Mouse (Mus musculus): Measurements from ENCODE around the gene B3gnt4.
"Not testable (repeated sequence)": the region's sequence is repeated elsewhere in the genome, so short reads cannot be mapped to it uniquely, and the experiment has no call there.

B3gnt4 gene

GRCm38 (mm10) chr5:123510160-123510559 lies at the start of gene B3gnt4:
Gene B3gnt4 (plus strand): TSS chr5:123510460.
- no peak for DNase-seq (ENCODE audit: low spot score)

DNA sequence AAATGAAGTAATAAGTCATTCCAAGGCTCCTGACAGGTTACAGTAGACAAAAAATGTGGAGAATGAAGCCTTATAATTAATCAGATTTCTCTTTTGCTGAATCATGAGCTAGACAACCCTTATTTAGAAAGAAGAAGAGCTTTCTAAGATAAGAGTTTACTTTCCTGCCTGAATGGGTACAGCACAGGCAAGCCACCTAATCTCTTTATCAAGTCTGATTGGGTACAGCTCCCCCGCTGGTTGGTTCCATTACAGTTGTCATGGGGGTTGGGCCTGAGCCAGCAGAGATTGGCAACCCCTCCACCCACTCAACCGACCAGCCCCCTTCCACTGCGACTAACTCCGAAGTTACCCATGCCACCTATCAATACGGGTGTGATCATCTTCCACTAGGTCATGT lies 48.8 kb upstream of the B3gnt4 start:
- DNase-seq (ENCODE audit: low spot score) = no peak

DNA sequence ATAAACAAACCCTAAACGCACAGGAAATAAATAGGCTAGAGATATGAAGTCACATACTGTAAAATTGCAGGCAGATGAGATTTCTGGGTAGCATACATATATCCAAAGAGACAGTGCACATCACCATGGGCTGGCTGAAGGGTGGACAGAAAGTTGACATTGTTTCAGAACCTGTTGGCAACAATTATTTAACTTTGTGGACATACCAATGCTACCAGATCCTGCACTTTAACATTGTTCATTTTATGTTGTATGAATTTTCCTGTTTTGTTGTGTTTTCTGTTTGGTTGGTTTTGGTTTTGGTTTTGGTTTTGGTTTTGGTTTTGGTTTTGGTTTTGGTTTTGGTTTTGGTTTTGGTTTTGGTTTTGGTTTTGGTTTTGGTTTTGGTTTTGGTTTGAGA lies 45.6 kb upstream of the B3gnt4 start:
- no peak for DNase-seq (ENCODE audit: low spot score)

DNA sequence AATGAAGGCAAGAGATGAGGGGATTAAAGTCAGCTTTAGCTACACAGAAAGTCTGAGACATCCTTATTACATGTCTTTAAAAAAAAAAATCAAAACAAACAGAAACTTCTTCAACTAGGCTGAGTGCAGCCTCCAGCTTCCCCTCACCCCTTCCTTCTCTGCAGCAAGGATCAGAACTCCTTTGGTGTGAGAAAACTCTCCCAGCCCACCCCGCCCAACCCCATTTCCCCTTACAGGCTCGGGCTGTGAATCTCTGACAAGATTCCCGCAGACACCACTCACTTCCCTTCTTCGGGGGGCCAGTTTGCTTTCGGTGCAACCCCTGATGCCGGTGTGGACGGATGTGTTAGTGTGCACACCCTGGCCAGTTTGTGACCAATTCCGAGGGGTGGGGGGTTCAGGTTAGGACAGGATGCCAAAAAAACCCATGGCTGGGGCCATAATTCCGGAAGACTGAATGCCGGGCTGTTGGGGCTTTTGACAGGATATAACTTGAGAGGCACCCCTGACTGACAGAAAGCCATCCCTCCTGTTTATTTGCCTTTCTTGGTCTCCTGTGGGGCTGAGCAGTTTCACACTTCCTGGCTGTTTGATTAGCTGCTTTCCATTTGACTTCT lies 39.4 kb upstream of the B3gnt4 start:
- DNase-seq (ENCODE audit: low spot score) = no peak

DNA sequence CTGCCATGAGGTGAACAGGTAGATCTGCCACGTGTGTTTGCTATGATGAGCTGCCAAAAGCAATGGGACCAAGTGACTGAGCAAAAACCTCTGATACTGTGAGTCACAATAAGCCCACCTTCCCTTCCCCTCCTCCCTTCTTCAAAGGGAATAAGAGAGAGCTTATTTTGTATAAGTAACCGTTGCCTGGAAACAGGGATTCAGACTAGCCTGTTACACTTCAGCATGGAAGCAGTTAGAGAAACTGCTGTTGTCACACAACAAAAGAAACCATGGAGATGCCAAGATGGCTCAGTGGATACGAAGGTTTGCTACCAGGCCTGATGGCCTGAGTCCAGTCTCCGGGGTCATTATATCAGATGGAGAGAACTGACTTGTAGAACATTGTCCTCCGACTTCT lies 36.4 kb upstream of the B3gnt4 start:
- no peak for DNase-seq (ENCODE audit: low spot score)

- no peak for DNase-seq (ENCODE audit: low spot score)
Measured at GRCm38 (mm10) chr5:123487659-123488395, 22.4 kb upstream of the B3gnt4 start.

DNA sequence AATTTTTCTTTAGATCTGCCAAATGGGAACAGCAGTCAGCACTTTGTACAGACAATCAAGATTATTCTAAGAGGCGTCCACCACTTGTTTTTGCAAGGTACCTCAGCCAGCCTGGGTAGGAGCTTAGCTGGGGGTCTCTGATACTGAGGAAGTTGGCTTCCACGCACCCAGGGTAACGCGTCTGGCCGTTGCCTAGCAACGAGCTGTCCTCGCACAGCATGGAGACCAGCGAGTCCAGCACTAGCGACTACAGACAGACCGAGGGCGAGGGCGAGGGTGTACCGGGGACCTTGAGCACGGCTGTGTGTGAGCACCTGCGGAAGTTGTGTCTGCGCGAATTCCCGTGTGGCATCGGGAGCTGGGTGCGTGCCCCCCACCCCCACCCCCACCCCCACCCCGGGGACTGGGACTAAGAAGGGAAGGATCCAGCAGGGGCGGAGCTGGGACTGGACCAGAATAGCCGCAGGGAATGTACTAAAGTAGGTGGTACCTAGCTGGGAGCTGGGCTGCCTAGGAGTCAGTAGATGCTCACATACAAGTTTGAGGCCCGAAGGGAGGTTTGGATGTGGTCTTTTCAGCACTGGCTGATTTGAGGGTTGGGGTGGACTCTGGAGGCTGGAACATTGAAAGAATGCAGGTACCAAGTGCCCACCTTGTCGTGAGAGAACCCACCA lies 21.0 kb upstream of the B3gnt4 start, which contains the start of the genes Lrrc43 and Il31:
TSS of gene Lrrc43 (plus strand) at position 194 of the 674 bp plus-strand sequence.
TSS of gene Il31 (minus strand) at position 378 of the 674 bp plus-strand sequence.
- DNase-seq (ENCODE audit: low spot score) = no peak

DNA sequence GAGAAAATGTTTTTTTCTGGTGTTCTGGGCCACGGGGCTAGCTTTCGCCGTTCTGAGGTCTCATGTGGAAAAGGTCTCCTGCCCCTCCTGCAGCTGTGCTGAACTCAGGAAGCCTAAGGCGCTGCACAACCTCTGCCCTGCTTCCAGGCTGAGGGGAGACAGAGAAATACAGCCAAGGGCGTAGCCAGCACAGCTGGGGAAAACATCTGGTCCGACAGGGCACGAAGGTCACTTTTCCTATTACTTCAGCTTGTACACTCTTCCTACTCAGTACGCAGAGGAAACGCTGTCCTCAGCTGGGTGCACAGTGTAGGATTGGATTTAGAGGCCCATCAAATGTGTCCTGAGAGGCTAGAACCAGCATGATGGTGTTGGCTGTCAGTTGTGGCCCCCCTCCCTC lies 20.3 kb upstream of the B3gnt4 start:
- DNase-seq (ENCODE audit: low spot score) = no peak

DNA sequence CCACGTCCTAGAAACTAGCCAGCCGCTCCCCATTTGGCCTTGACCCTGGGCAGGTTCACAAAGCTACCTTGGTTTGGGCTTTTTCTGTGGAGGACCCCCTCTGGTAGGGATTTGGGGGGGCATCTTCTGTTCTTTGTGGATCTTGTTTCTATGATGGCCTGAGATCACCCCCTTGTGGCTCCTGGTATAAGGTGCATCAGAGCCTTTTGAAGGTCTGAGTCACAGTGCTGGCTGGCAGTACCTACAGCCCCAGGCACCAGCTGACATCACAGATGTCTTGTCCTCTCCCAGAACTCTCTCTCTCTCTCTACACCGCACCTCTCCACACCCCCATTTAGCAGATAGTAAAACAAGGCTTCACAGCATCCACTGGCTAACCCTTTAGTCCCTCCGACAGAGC lies 10.5 kb upstream of the B3gnt4 start:
- DNase-seq (ENCODE audit: low spot score) = no peak

- DNase-seq (ENCODE audit: low spot score) = no peak
Measured at GRCm38 (mm10) chr5:123501973-123502372, 8.3 kb upstream of the B3gnt4 start.

- DNase-seq (ENCODE audit: low spot score) = peak; percentile 66
Measured at GRCm38 (mm10) chr5:123507936-123508723, 2.1 kb upstream of the B3gnt4 start.

DNA sequence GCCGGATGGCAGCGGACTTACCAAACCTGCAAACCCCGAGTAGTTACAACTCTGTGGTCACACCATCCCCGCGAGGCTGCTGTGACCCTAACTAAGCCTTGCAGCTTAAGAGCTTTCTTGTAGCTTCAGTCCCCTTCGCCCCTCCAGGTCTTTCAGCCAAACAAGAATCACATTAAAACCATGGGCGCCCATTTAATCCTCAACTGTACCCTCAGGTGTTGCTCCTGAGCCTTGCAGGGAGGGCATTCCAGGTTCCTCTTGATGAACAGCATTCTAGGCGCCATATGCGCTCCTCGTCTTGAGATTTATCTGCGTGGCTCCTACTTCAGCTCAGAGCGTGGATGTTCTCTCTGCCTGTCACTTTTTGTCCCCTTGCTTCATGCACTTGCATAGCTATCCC lies 1.3 kb upstream of the B3gnt4 start:
- no peak for DNase-seq (ENCODE audit: low spot score)

DNA sequence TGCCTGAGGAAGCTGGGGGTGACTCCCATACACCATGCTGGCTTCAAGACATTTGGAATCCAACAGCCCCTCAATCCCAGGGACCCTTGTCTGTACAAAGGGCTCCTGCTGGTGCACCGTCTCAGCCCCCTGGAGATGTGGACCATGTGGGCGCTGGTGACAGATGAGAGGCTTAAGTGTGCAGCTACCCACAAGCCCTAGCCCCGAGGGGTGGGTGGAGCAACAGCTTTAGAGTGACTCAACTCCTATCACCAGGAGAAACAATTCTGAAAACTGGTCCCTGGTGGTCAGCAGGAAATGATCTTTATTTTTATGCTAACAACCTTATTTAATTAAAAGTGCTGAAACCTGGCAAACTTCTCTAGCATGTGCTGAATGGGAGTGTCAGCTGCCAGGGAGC lies 1.2 kb downstream of the B3gnt4 start:
- not testable (repeated sequence) for DNase-seq (ENCODE audit: low spot score)

GRCm38 (mm10) chr5:123512102-123512501 lies 1.8 kb downstream of the B3gnt4 start:
- DNase-seq (ENCODE audit: low spot score) = no peak

GRCm38 (mm10) chr5:123514871-123515270 lies 4.6 kb downstream of the B3gnt4 start:
- DNase-seq (ENCODE audit: low spot score) = no peak

- no peak for DNase-seq (ENCODE audit: low spot score)
Measured at GRCm38 (mm10) chr5:123520666-123521065, 10.4 kb downstream of the B3gnt4 start.

DNA sequence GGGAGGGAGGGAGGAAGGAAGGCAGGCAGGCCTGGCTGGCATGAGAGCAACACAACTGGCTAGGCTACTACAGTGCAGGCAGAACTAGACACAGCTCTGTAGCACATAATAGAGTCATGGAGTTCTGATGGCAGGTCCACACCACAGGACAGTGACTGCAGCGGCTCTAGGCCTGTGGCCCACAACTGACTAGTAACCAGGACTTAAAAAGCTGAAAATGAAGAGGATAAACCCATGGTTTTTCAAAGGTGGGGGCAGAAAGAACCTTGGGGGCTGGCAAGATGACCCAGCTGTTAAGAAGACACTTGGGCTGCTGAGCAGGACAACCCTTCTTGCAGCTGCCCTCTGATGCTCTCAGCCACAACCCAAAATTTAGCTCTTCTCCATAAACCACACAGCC lies 11.4 kb downstream of the B3gnt4 start:
- no peak for DNase-seq (ENCODE audit: low spot score)

GRCm38 (mm10) chr5:123522166-123522565 lies 11.9 kb downstream of the B3gnt4 start:
- no peak for DNase-seq (ENCODE audit: low spot score)

DNA sequence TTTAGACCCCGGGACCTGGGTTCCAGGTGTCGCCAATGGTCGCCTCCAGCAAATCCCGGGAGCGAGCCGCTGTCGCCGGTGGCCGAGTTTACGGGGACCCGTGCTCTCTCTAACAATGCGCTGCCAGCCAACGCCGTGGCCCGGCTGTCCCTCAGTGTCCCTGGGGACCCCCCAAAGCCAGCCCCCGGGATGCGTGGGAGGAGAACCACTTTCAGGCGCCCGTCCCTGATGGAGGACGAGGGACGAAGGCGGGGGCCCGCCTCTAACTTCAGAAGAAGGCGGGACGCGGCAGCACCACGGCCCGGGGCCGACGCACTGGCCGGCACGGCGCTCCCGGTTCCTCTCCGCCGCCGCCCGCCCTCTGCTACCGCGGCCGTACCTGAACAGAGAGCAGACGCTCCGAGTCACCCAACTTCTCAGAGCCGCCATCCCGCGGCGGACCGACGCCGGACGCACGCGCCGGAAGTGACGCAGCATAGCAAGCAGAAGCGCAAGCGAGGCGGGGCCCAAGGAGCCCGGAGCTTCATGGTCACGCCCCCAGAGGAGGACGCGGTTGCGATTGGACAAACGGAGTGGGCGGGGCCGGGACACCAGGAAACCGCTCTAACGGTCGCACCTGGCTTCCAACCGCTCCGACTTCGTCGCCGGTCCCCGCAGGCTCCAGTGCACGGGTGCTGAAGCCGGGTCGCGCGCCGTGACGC lies 13.6 kb downstream of the B3gnt4 start, which contains the start of gene Diablo:
TSS of gene Diablo (minus strand) at position 485 of the 701 bp plus-strand sequence.
- DNase-seq (ENCODE audit: low spot score) = peak; percentile 96

DNA sequence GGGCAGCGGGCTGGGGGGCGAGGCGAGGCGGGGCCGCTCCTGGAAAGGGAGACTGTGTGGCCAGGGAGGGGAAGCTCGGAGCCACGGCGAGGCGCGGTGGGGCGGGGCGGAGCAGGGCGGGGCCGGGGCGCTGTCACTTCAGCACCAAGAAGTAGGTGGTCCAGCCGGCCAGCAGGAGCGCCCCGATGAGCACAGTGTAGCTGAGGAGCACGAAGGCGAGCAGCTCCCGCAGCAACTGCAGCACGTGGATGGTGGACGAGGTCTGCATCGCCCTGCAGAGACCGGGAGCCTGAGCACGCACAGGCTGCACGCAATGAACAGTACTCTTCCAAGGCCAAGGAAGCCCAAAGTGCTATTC lies 14.1 kb downstream of the B3gnt4 start:
- no peak for DNase-seq (ENCODE audit: low spot score)

DNA sequence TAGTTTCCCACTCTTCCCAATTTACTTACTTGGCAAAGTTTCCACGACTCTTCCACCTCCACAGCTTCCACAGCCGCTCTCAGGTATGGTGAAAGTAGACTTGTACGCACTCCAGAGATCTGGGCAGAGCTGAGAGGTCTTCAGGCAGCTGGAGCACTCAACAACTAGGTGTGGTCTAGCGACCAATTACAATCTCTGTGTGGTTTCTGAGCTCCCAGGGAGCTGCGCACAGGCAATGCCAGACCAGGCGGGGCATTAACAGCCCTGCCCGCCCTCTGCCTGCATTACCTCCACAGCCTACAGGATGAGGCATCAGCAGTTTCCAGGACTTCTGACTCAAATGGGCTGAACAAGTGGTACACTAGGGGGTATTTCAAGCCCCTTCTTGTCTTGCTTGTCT lies 15.0 kb downstream of the B3gnt4 start, which contains the start of gene Gm49027:
TSS of gene Gm49027 (minus strand) at position 208 of the 400 bp plus-strand sequence.
- no peak for DNase-seq (ENCODE audit: low spot score)

All from left cerebral cortex, adult 11 months (tissue).